Mouse (Mus musculus) lung, adult 2 months (tissue): ENCODE results near the gene Brd3. TPM values are rescaled to one million over a fixed set of nuclear protein-coding genes. Genes with fewer than 3 reads are reported as not detected.
"Not testable (repeated sequence)": the region's sequence is repeated elsewhere in the genome, so short reads cannot be mapped to it uniquely, and the experiment has no call there.

ENCODE experiments used
- DNase-seq: peaks from one replicate; pipeline ENCODE4 v3.0.0; 2022
- H3K4me1 ChIP-seq: fragments of 200-500 bp; 2 replicates; pipeline ENCODE4 v1.6.1; 2011; ENCODE audit warnings: low read length; ENCODE audit not compliant: control insufficient read depth, insufficient read depth
- H3K4me3 ChIP-seq: fragments of 200-500 bp; replicated peaks from 2 replicates; pipeline ENCODE3; 2011; ENCODE audit warnings: low read depth, mild to moderate bottlenecking, control low read depth, low read length; ENCODE audit errors: extremely low read depth
- CTCF ChIP-seq: fragments of 200-500 bp; IDR thresholded peaks from 2 replicates; pipeline ENCODE4 v1.5.1; 2011; ENCODE audit warnings: mild to moderate bottlenecking, low read length, control low read depth; ENCODE audit not compliant: insufficient read depth
- POLR2A ChIP-seq: fragments of 200-500 bp; IDR thresholded peaks from 2 replicates; pipeline ENCODE4 v1.6.1; 2011; ENCODE audit warnings: low read depth, mild to moderate bottlenecking, control low read depth, low read length, borderline replicate concordance; ENCODE audit errors: extremely low read depth
- WGBS: fragments of 180-500 bp; shearing (Covaris S2); methylation state at CpG from one replicate; pipeline ENCODE4 v1.1.7; 2018; 5-methylcytosine and 5-hydroxymethylcytosine counted together
- polyA plus RNA-seq: library from polyadenylated mRNA; depleted of rRNA; stranded (reverse); fragments of >200 nt; gene quantifications from 2 replicates; pipeline ENCODE4 v1.2.3, GENCODE M21; 2012

The Brd3 gene
- polyA plus RNA-seq, 1 experiment = 22.5 TPM

GRCm38 (mm10) chr2:27541225-27541624 is 33.8 kb upstream of the Brd3 start:
- WGBS = 71% methylated on average over 3 of the region's 3 CpGs
- H3K4me3 ChIP-seq = no peak overlapping the region
- TF ChIP-seq CTCF = no peak
- no peak for TF ChIP-seq POLR2A
- no peak for DNase-seq
- H3K4me1 ChIP-seq = peaks cover 3% of the 10 kb centered on the region; the same call in 1 of the 2 replicates

DNA sequence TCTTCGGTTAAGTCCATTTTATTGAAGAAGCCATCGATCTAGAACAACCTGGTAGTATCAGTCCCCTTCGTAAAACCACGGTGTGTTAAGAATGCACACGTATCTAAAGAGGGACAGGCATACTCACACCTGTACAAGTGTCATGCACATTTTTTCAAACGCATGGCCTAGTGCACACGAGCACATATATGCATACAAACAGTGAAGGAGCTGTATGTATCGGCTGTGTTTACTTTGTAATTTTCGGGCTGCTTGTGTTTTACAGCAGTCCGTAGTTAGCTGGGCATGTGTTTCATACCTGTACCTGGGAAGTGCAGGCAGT is 33.0 kb upstream of the Brd3 start:
- 14% methylated on average over 10 of the region's 10 CpGs for WGBS
- Histone ChIP-seq H3K4me3 (peak overlapping the region; percentile 60), H3K4me1 (peaks cover 3% of the 10 kb centered on the region; the same call in 1 of the 2 replicates)
- TF ChIP-seq POLR2A (no peak), CTCF (no peak)
- DNase-seq = no peak

- DNase-seq = peak; percentile 95
- WGBS = under 1% methylated on average over 46 of the region's 46 CpGs
- Histone ChIP-seq H3K4me3 (peak overlapping the region; percentile 60), H3K4me1 (peaks cover 3% of the 10 kb centered on the region; the same call in 1 of the 2 replicates)
- peak; percentile 94; the same call in 1 of the 2 replicates for TF ChIP-seq POLR2A
- no peak for TF ChIP-seq CTCF
Measured at GRCm38 (mm10) chr2:27539772-27540514, 32.5 kb upstream of the Brd3 start.

- 15% methylated on average over 5 of the region's 5 CpGs for WGBS
- peaks cover 3% of the 10 kb centered on the region; the same call in 1 of the 2 replicates for H3K4me1 ChIP-seq
- no peak overlapping the region for H3K4me3 ChIP-seq
- DNase-seq = no peak
- TF ChIP-seq POLR2A (no peak), CTCF (no peak)
Measured at GRCm38 (mm10) chr2:27539336-27539735, 31.9 kb upstream of the Brd3 start.

DNA sequence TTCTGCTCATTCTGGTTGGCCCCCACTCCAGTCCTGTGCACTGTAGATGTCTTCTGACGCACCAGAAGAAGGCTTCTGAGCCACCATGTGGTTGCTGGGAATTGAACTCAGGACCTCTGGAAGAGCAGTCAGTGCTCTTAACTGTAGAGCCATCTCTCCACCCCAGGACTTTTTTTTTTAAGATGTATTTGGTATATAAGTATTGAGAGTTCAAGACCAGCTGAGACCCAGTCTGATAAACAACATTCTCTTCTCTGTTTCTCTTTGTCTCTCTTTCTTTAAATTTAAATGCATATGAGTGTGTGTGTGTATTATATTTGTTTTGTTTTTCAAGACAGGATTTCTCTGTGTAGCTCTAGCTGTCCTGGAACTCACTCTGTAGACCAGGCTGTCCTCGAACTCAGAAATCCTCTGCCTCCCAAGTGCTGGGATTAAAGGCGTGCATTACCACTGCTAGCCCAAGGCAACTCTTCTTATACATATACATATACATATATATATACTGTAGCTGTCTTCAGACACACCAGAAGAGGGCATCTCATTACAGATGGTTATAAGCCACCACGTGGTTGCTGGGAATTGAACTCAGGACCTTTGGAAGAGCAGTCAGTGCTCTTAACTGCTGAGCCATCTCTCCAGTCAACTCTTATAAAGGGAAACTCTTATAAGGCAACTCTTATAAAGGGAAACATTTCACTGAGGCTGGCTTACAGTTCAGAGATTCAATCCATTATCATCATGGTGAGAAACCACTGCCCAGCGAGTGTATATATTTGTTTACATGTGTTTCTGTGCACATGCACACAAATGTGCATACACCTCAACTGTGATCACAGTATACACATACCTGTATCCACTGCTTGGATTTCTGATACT is 31.2 kb upstream of the Brd3 start:
- H3K4me1 ChIP-seq, DNase-seq, H3K4me3 ChIP-seq: not testable (repeated sequence)
- 68% methylated on average over 5 of the region's 5 CpGs for WGBS

DNA sequence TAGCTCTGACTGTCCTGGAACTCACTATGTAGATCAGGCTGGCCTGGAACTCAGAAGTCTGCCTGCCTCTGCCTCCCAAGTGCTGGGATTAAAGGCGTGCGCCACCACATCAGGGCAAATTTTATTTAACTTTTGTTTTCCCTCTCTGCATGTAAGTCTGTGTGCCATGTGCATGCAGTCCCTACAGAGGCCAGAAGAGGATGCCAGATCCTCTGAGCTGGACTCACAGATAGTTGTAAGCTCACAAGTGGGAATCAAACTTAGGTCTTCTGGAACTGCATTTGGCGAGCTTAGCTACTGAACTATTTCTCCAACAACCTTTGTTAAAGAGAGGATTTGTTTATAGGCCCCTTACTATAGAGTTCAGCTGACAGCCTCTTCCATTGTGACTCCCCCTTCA is 10.8 kb upstream of the Brd3 start:
- WGBS = 97% methylated on average over 3 of the region's 3 CpGs
- peaks cover 12% of the 10 kb centered on the region; the same call in 1 of the 2 replicates for H3K4me1 ChIP-seq
- H3K4me3 ChIP-seq = no peak overlapping the region
- DNase-seq = no peak
- peak; percentile 11; the same call in 1 of the 2 replicates for TF ChIP-seq CTCF
- TF ChIP-seq POLR2A = no peak

DNA sequence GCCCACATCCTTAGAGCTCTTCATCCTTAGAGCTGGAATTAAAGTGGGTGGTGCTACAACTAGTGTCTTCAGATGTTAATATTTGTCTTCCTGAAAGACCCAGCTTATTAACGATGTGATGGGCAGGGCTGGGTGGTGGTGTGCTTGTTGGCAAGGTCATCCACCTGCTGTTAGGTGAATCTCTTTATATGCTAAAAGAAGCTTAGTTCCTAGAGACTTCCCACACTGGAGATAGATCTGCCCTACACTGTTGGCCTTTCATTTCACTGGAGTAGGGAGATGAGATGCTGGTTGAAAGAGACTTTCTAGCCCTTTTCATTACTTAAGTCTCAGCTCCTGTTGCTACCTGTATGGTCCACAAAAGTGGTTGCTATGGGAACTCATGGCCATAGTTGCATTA is 8.8 kb upstream of the Brd3 start:
- WGBS = 3% methylated on average over 1 of the region's 1 CpGs
- Histone ChIP-seq H3K4me1 (peaks cover 12% of the 10 kb centered on the region; the same call in 1 of the 2 replicates), H3K4me3 (no peak overlapping the region)
- TF ChIP-seq POLR2A (no peak), CTCF (no peak)
- DNase-seq = no peak

- WGBS = under 1% methylated on average over 23 of the region's 40 CpGs
- peak overlapping the region; percentile 91 for H3K4me3 ChIP-seq
- peaks cover 12% of the 10 kb centered on the region; the same call in 1 of the 2 replicates for H3K4me1 ChIP-seq
- TF ChIP-seq POLR2A (no peak), CTCF (no peak)
- no peak for DNase-seq
Measured at GRCm38 (mm10) chr2:27515341-27516166, 8.1 kb upstream of the Brd3 start.
